Mouse (Mus musculus) spleen, postnatal 10 days (tissue): Measurements from ENCODE around the gene Nampt.

Source experiments
- DNase-seq, 2 experiments: peaks; one replicate each; pipeline ENCODE4 v3.0.0; 2021 to 2022; ENCODE audit warnings: low spot score in 2 of 2

Nampt gene

DNA sequence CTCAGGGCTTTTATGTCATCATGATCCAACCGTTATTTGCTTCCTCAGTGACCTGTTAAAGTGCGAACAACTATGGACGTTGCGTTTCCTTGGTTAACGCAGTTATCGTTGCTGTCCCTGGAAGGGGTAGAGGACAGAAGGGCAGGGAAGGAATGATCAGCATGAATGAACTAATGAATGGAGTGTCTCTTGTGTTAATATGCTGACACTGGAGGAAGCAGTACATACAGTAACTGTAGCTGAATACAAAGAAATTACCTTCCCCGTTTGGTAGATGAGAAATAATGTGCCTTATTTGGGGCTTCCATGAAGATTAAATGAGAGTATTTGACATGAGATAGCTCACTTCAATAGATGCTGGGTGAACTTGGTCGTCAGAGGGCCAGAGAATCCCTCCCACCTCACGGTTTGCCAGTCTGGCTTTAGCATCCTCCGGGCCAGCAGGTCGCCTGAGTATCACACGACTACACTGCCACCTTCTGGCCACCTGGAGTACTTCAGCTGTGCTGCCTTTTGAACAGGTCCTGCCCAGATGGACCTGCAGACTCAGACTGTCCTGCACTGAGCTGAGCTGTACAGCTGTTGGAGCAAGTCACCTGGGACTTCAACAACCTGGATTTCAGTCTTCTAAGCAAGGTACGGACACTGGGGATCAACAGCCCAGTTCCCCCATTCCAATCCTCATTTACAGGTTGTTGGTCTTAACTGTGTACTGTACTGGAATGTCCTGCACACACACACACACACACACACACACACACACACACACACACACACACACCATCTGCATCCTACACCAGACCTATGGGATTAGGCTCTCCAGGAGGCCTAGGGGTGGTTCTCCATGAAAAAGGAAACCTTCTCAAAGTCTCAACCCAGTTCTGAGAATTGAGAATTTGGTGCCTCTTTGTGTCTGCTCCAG lies 78.1 kb downstream of the Nampt start:
- peak; percentile 76 to 88 for DNase-seq

DNA sequence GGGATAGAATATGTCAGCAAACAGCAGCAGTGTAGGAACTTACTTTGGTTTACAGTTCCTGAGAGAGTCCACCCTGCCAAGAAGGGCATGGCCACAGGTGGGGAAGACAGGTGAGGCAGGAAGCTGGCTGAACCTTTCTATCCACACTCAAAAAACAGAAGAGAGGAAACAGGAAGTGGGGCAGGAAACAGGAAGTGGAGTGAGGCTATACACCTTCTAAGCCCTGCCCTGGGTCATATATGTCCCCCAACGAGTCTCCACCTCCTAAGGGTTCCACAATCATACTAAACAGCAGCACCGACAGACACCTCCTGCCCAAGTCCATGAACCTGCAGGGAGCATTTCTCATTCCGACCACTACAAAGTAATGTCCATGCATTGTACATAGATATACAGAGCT lies 81.7 kb downstream of the Nampt start:
- DNase-seq: no peak
